Mouse (Mus musculus) liver, postnatal 0 days (tissue): ENCODE measurements at regions not wholly inside any gene's neighbourhood (a gene's known extent, or its start where the extent isn't known, plus 50 kb on each side); places are given as distances from the start of the nearest gene placed in this dataset.
"Not testable (repeated sequence)": the region's sequence is repeated elsewhere in the genome, so short reads cannot be mapped to it uniquely, and the experiment has no call there.

ENCODE experiments used
- CTCF ChIP-seq: sonication (generic); IDR thresholded peaks from 2 replicates; pipeline ENCODE4 v1.5.1; 2016; ENCODE audit warnings: antibody characterized with exemption, low read depth
- EP300 ChIP-seq: IDR thresholded peaks from 2 replicates; pipeline ENCODE4 v1.6.1; 2016; ENCODE audit warnings: antibody characterized with exemption, low read depth, mild to moderate bottlenecking

DNA sequence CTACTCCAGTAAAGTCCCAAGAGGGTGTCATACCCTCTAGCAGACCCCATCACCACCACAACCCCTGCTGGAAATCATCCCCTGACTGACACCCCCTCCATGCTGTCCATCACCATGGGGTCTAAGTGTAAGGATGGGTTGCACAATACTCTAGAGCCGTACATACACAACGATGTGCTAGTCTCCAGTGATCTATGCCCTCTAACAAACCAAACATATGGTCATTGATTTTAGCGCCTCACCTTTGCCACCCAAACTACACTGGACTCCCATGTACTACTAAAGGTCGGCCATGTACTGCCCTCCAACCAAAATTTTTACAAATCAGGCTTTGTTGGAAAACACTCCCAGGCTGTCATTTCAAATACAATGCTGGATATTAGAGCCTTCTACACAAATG, 64.1 kb upstream of the Gm904 start:
- not testable (repeated sequence) for TF ChIP-seq CTCF, EP300
